Mouse (Mus musculus) lung, postnatal 10 days (tissue): ENCODE measurements around the gene Trim75.

ENCODE experiments used
- DNase-seq: peaks from one replicate; pipeline ENCODE4 v3.0.0; 2021

Gene Trim75

DNA sequence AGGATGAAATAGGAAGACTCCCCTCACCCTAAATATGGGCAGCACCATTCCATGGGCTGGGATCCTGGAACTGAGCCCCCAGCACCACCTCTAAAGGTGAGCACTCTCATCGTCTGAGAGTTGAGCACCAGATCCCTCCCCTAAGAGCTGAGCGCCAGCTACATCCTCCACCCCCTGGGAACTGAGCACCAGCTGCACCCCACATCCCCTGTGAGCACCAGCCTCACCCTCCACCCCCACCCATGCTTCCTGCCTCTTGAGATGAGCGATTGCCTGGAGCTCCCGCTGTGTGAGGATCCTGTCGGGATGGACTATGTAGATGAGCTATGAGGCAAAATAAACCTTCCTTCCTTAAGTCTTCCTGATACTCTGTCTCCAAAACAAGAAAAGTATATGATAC, 44.7 kb downstream of the Trim75 start:
- DNase-seq, result no peak

DNA sequence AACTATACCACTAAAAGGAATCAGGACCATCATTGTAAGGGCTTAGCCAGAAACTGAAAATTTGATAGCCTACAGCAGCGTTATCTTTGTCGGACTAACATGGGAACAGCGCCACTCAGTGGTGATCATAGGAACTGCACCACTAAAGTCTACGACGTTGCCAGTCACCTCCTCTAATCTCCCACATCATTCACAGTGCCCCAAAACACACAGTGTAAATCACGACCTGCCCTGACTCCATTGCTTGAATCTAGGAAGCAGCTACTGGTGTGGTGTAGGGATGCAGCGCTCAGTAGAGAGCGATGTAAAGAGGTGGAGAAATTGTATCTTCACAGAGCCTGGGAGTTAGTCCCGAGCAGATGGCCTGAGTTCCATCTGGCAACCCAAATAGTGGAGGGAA, 46.1 kb downstream of the Trim75 start:
- DNase-seq, result peak; percentile 81

DNA sequence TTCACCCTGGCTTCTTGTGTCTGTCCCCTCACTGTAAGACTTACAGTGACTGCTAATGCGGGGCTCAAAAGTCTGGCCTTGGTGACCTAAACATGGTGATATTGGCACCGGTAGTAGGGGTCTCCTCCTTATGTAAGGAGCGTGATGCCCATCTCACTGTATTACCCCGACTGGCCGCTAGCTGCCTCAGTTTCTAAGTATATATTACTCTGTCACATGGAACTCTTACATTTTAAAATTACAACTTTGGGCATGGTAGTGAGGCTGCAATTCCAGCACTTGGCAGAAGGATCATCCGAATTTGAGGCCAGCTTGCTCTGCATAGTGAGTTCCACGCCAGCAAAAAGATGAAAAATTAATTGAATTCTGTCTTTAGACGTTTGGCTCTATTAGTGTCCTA, 46.6 kb downstream of the Trim75 start:
- DNase-seq, result no peak

DNA sequence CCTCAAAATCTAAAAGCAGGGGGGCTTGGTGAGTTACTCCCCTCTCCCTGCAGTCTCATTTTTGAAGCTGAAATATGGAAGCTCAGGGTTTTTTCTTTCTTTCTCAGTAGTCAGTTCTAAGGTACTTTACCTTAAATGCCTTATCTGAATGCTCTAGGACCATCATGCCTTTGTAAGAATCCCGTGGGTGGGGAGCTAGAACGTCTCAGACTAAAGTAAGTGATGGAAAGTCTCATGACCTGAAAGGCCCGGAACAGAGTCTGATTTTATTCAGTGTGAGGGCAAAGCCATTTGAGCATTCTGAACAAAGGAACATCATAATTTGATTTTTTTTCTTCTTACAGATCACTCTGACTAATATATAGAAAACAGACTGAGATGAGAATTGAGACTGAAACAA, 52.6 kb downstream of the Trim75 start:
- no peak for DNase-seq
